Mouse (Mus musculus) liver, adult 2 months (tissue): ENCODE measurements around the gene Homez. TPM values are rescaled to one million over a fixed set of nuclear protein-coding genes. Genes with fewer than 3 reads are reported as not detected.

Source experiments
- DNase-seq: peaks from one replicate; pipeline ENCODE4 v3.0.0-alpha.2; 2011; ENCODE audit warnings: low read depth, low spot score; ENCODE audit errors: extremely low read depth
- H3K27ac ChIP-seq: fragments of 200-500 bp; replicated peaks from 2 replicates; pipeline ENCODE4 v1.5.1; 2012; ENCODE audit warnings: low read depth, mild to moderate bottlenecking, control low read depth, inconsistent platforms, low read length; ENCODE audit not compliant: insufficient read depth
- H3K27me3 ChIP-seq: fragments of 200-500 bp; 2 replicates; pipeline ENCODE4 v1.6.1; 2012; ENCODE audit warnings: mild to moderate bottlenecking, moderate library complexity, low read length, inconsistent platforms; ENCODE audit not compliant: control insufficient read depth, insufficient read depth
- H3K36me3 ChIP-seq: fragments of 200-500 bp; 2 replicates; pipeline ENCODE4 v1.6.1; 2012; ENCODE audit warnings: low read length, inconsistent platforms; ENCODE audit not compliant: control insufficient read depth, insufficient read depth
- H3K4me1 ChIP-seq: fragments of 200-500 bp; 2 replicates; pipeline ENCODE4 v1.6.1; 2011; ENCODE audit warnings: low read length; ENCODE audit not compliant: control insufficient read depth, insufficient read depth
- H3K4me3 ChIP-seq: fragments of 200-500 bp; 2 replicates; pipeline ENCODE4 v1.5.1; 2011; ENCODE audit warnings: low read depth, mild to moderate bottlenecking, control low read depth, low read length, moderate library complexity; ENCODE audit not compliant: insufficient read depth
- H3K79me2 ChIP-seq: fragments of 200-500 bp; 2 replicates; pipeline ENCODE4 v1.6.1; 2012; ENCODE audit warnings: inconsistent platforms, mild to moderate bottlenecking, low read length, moderate library complexity; ENCODE audit not compliant: control insufficient read depth, insufficient read depth
- H3K9ac ChIP-seq: fragments of 200-500 bp; 2 replicates; pipeline ENCODE4 v1.6.1; 2012; ENCODE audit warnings: low read depth, mild to moderate bottlenecking, control low read depth, inconsistent platforms, low read length
- CTCF ChIP-seq: fragments of 200-500 bp; IDR thresholded peaks from 2 replicates; pipeline ENCODE4 v1.5.1; 2011; ENCODE audit warnings: low read depth, low read length, control low read depth
- POLR2A ChIP-seq: fragments of 200-500 bp; IDR thresholded peaks from 2 replicates; pipeline ENCODE4 v1.6.1; 2011; ENCODE audit warnings: low read length, control low read depth; ENCODE audit not compliant: insufficient read depth; ENCODE audit errors: extremely low read depth
- WGBS: fragments of 180-500 bp; shearing (Covaris S2); methylation state at CpG from one replicate; pipeline ENCODE4 v1.1.7; 2018; 5-methylcytosine and 5-hydroxymethylcytosine counted together
- polyA plus RNA-seq: library from polyadenylated mRNA; depleted of rRNA; stranded (reverse); fragments of >200 nt; gene quantifications from 2 replicates; pipeline ENCODE4 v1.2.3, GENCODE M21; 2012
- total RNA-seq: library from RNA; depleted of rRNA; stranded (reverse); fragments of >200 nt; gene quantifications from 2 replicates; pipeline ENCODE4 v1.2.3, GENCODE M21; 2014

Homez gene
- total and polyA plus RNA-seq, 2 experiments, result 2.1 to 2.5 TPM

GRCm38 (mm10) chr14:54865626-54866025, 5.1 kb downstream of the Homez start:
- no peak for TF ChIP-seq POLR2A
- TF ChIP-seq CTCF, result no peak
- no peak overlapping the region for H3K4me3 ChIP-seq
- H3K9ac ChIP-seq, result no peak overlapping the region
- no peaks in the 10 kb centered on the region for H3K27me3 ChIP-seq
- no peaks in the 10 kb centered on the region for H3K36me3 ChIP-seq
- H3K4me1 ChIP-seq, result no peaks in the 10 kb centered on the region
- H3K79me2 ChIP-seq, result no peaks in the 10 kb centered on the region
- whole genome bisulfite sequencing, result 73% methylated on average over 5 of the region's 5 CpGs
- no peak for DNase-seq
- no peak overlapping the region for H3K27ac ChIP-seq

- no peaks in the 10 kb centered on the region for H3K36me3 ChIP-seq
- H3K4me3 ChIP-seq, result peak overlapping the region; percentile 68
- no peak for DNase-seq
- TF ChIP-seq CTCF, result no peak
- no peak for TF ChIP-seq POLR2A
- no peaks in the 10 kb centered on the region for H3K4me1 ChIP-seq
- peak overlapping the region; percentile 45 for H3K9ac ChIP-seq
- H3K27me3 ChIP-seq, result no peaks in the 10 kb centered on the region
- WGBS, result 15% methylated on average over 21 of the region's 21 CpGs
- no peaks in the 10 kb centered on the region for H3K79me2 ChIP-seq
- H3K27ac ChIP-seq, result 0 out of 2 replicates have a peak overlapping the region, but pooled peaks have one; percentile 8
These were observed 6.3 kb downstream of the Homez start for GRCm38 (mm10) chr14:54864313-54865036.

GRCm38 (mm10) chr14:54863501-54864312, 7.1 kb downstream of the Homez start:
- Histone ChIP-seq H3K27ac (peak overlapping the region; percentile 14; the same call in 1 of the 2 replicates), H3K4me1 (no peaks in the 10 kb centered on the region)
- under 1% methylated on average over 56 of the region's 56 CpGs for WGBS

GRCm38 (mm10) chr14:54860511-54860910, 10.2 kb downstream of the Homez start:
- no peak overlapping the region for H3K9ac ChIP-seq
- no peaks in the 10 kb centered on the region for H3K36me3 ChIP-seq
- WGBS, result 31% methylated on average over 2 of the region's 2 CpGs
- no peak overlapping the region for H3K27ac ChIP-seq
- DNase-seq, result peak; percentile 39
- no peaks in the 10 kb centered on the region; the same call in 1 of the 2 replicates for H3K4me1 ChIP-seq
- H3K27me3 ChIP-seq, result no peaks in the 10 kb centered on the region
- H3K4me3 ChIP-seq, result no peak overlapping the region
- H3K79me2 ChIP-seq, result no peaks in the 10 kb centered on the region
- TF ChIP-seq CTCF (peak; percentile 76), POLR2A (no peak)

More at GRCm38 (mm10) chr14:54863501-54864312, 7.1 kb downstream of the Homez start:
- Histone ChIP-seq H3K27me3 (no peaks in the 10 kb centered on the region), H3K4me3 (peak overlapping the region; percentile 68), H3K36me3 (no peaks in the 10 kb centered on the region), H3K9ac (peak overlapping the region; percentile 81), H3K79me2 (no peaks in the 10 kb centered on the region)
- TF ChIP-seq POLR2A, result peak; percentile 64; the same call in 1 of the 2 replicates
- TF ChIP-seq CTCF, result no peak
- peak; percentile 77 for DNase-seq

- Histone ChIP-seq H3K27ac (no peak overlapping the region), H3K79me2 (no peaks in the 10 kb centered on the region), H3K36me3 (no peaks in the 10 kb centered on the region), H3K9ac (no peak overlapping the region), H3K4me3 (no peak overlapping the region), H3K4me1 (no peaks in the 10 kb centered on the region; the same call in 1 of the 2 replicates), H3K27me3 (no peaks in the 10 kb centered on the region)
- WGBS, result 98% methylated on average over 9 of the region's 9 CpGs
- no peak for TF ChIP-seq CTCF
- no peak for TF ChIP-seq POLR2A
- DNase-seq, result no peak
These were observed 12.9 kb downstream of the Homez start for GRCm38 (mm10) chr14:54857891-54858290.
